Mouse (Mus musculus) embryo, embryonic 10.5 days (tissue): ENCODE measurements around the gene Kcnj12.

Experiments used
- DNase-seq: peaks from one replicate; pipeline ENCODE4 v3.0.0-alpha.2; 2015; ENCODE audit warnings: low spot score

Kcnj12 gene

GRCm38 (mm10) chr11:61059691-61060457, 37.5 kb downstream of the Kcnj12 start:
- no peak for DNase-seq

- no peak for DNase-seq
Observed at GRCm38 (mm10) chr11:61060634-61061033, 38.3 kb downstream of the Kcnj12 start.

- no peak for DNase-seq
Observed at GRCm38 (mm10) chr11:61062548-61063461, 40.4 kb downstream of the Kcnj12 start.

GRCm38 (mm10) chr11:61063503-61063902, 41.1 kb downstream of the Kcnj12 start:
- DNase-seq = no peak

GRCm38 (mm10) chr11:61065620-61066019, 43.3 kb downstream of the Kcnj12 start:
- no peak for DNase-seq

GRCm38 (mm10) chr11:61067133-61067835, 44.9 kb downstream of the Kcnj12 start:
- no peak for DNase-seq

- no peak for DNase-seq
Observed at GRCm38 (mm10) chr11:61068866-61069265, 46.5 kb downstream of the Kcnj12 start.

- no peak for DNase-seq
Observed at GRCm38 (mm10) chr11:61069645-61070044, 47.3 kb downstream of the Kcnj12 start.

- no peak for DNase-seq
Observed at GRCm38 (mm10) chr11:61074646-61075317, 52.4 kb downstream of the Kcnj12 start.

- no peak for DNase-seq
Observed at GRCm38 (mm10) chr11:61075361-61076326, 53.3 kb downstream of the Kcnj12 start.

GRCm38 (mm10) chr11:61081624-61082023, 59.3 kb downstream of the Kcnj12 start:
- no peak for DNase-seq

GRCm38 (mm10) chr11:61090195-61090594, 67.8 kb downstream of the Kcnj12 start:
- no peak for DNase-seq

GRCm38 (mm10) chr11:61091192-61091591, 68.8 kb downstream of the Kcnj12 start:
- no peak for DNase-seq

GRCm38 (mm10) chr11:61091642-61092262, 69.4 kb downstream of the Kcnj12 start:
- DNase-seq = peak; percentile 83

- DNase-seq = no peak
Observed at GRCm38 (mm10) chr11:61098046-61098445, 75.7 kb downstream of the Kcnj12 start.

GRCm38 (mm10) chr11:61102397-61103339, 80.3 kb downstream of the Kcnj12 start:
- DNase-seq = no peak

GRCm38 (mm10) chr11:61104241-61104901, 82.0 kb downstream of the Kcnj12 start:
- DNase-seq = peak; percentile 95

- DNase-seq = no peak
Observed at GRCm38 (mm10) chr11:61108911-61109361, 86.6 kb downstream of the Kcnj12 start.
